Mouse (Mus musculus): ENCODE results near the gene Gm49391. TPM values are rescaled to one million over a fixed set of nuclear protein-coding genes. Genes with fewer than 3 reads are reported as not detected.
"Not testable (repeated sequence)": the region's sequence is repeated elsewhere in the genome, so short reads cannot be mapped to it uniquely, and the experiment has no call there.

The Gm49391 gene
- 2.8 and 3.1 TPM in 2 replicates for polyA plus RNA-seq (2015; fragmentation: Nextera tagmentation; extraction: Ambion mirVana)

DNA sequence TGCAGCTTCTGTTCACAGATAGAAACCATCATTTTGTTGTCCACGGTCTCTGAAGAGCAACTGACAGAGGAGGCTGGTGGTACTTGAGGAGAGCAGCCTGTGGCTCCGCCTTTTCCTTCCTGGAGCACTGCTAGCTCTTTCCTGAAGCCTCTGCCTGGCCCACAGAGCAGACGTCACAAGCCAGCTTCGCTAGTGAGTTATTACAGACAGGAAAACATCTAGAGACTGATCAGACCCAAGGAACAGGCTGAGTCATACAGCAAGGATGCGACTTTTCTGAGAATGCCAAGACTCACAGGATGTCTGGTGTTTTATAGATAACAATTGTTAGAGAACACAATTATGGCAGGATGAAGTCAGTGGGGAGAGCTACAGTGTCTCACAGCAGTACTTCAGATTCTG lies at the start of gene Gm49391, which contains the start of gene Ctla2a:
Gene Gm49391 (minus strand): TSS at position 72 of the 402 bp plus-strand sequence.
Gene Ctla2a (minus strand): TSS at position 126 of the 402 bp plus-strand sequence.
- no peaks in the 10 kb centered on the region for H3K36me3 ChIP-seq
- no peaks in the 10 kb centered on the region for H3K9me3 ChIP-seq
- H3K4me3 ChIP-seq (replicated peaks): no peak within 1 kb of the TSS
- WGBS: 52% methylated on average over 5 of the region's 5 CpGs
- H3K27me3 ChIP-seq (replicated peaks): no peaks in the 10 kb centered on the region
- H3K4me1 ChIP-seq: no peaks in the 10 kb centered on the region
- no peak; the same call in 1 of the 2 replicates for ATAC-seq (ENCODE audit: insufficient read depth, low FRiP score, low read depth)
- no peak within 1 kb of the TSS for H3K4me2 ChIP-seq
- H3K27ac ChIP-seq: no peak within 1 kb of the TSS
- H3K9ac ChIP-seq: no peak within 1 kb of the TSS

DNA sequence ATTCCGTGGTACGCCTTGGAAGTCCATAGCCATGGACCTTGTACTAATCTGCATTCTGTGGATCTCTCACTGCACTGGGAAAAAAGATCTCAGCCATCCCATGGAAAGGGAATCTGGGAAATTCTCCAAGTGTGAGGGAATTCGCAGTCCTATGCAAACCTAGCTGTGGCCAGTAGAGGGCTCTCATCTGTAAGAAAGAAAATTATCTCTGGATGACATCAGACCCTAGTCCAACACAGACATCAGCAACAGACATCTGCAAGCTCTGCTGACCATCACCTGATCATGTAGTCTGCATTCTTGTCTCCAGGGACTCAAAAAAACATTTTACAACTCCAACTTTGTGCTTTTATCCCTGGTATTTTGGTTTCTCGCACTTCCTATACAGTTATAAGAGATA lies 35.9 kb upstream of the Gm49391 start:
- H3K36me3 ChIP-seq; H3K9me3 ChIP-seq; H3K4me2 ChIP-seq; H3K9ac ChIP-seq; H3K27me3 ChIP-seq (replicated peaks); H3K27ac ChIP-seq; H3K4me3 ChIP-seq (replicated peaks); H3K4me1 ChIP-seq; ATAC-seq (ENCODE audit: insufficient read depth, low FRiP score, low read depth): not testable (repeated sequence)
- WGBS: 70% methylated on average over 4 of the region's 4 CpGs

DNA sequence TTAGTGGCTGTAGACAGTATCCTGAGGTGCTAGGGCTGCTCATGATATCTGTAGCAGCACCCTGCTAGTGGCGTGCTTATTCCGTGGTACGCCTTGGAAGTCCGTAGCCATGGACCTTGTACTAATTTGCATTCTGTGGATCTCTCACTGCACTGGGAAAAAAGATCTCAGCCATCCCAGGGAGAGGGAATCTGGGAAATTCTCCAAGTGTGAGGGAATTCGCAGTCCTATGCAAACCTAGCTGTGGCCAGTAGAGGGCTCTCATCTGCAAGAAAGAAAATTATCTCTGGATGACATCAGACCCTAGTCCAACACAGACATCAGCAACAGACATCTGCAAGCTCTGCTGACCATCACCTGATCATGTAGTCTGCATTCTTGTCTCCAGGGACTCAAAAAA lies 27.6 kb upstream of the Gm49391 start:
- WGBS: 30% methylated on average over 5 of the region's 5 CpGs
- not testable (repeated sequence) for H3K4me1 ChIP-seq; H3K36me3 ChIP-seq; H3K9ac ChIP-seq; H3K27ac ChIP-seq; H3K9me3 ChIP-seq; H3K27me3 ChIP-seq (replicated peaks); ATAC-seq (ENCODE audit: insufficient read depth, low FRiP score, low read depth); H3K4me3 ChIP-seq (replicated peaks); H3K4me2 ChIP-seq

DNA sequence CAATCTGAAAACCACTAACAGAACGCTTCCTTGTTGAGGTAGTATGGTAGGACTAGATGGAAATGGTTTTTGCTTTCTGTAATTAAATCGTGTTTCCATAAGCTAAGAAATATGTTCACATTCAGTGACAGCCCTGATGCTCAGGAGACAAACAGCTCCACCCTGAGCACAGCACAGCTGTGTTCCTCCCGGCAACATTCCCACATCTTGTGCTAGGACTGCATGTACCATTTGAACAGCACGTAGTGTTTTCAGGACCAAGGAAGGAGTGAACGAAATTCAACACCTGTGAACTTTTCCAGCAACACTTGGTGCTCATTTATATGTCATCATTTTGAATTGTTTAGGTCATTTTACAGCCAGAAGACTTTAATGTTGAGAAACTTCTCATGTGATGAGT lies 25.3 kb upstream of the Gm49391 start:
- no peak overlapping the region for H3K4me2 ChIP-seq
- H3K36me3 ChIP-seq: no peaks in the 10 kb centered on the region
- no peak overlapping the region for H3K27ac ChIP-seq
- no peak for ATAC-seq (ENCODE audit: insufficient read depth, low FRiP score, low read depth)
- no peaks in the 10 kb centered on the region for H3K4me1 ChIP-seq
- 62% methylated on average over 5 of the region's 5 CpGs for WGBS
- no peak overlapping the region for H3K9ac ChIP-seq
- no peak overlapping the region for H3K4me3 ChIP-seq (replicated peaks)
- H3K27me3 ChIP-seq (replicated peaks): no peaks in the 10 kb centered on the region
- H3K9me3 ChIP-seq: no peaks in the 10 kb centered on the region

DNA sequence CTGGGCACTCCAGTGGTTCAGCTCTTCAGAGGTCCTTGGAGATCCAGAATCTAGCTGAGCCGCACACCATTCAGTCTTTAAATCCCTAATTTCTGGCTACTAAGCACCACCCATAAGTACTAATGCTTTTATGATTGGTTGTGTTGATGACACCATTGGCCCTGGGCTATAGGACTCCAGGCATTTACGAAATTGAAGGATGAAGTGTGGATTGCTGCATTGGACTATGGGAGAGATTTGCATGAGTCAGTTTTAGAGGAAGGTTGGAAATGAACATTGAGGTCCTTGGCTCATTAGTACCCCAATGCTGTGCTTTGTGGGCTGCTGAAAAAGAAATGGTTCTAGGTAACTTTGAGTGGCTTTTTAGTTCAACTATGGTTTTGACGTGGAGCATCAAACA lies 5.5 kb upstream of the Gm49391 start, which contains the start of gene Tpbpa:
Gene Tpbpa (minus strand): TSS at position 101 of the 400 bp plus-strand sequence.
- 76% methylated on average over 3 of the region's 3 CpGs for WGBS
- H3K9me3 ChIP-seq; H3K4me2 ChIP-seq; H3K27ac ChIP-seq; ATAC-seq (ENCODE audit: insufficient read depth, low FRiP score, low read depth); H3K9ac ChIP-seq; H3K27me3 ChIP-seq (replicated peaks); H3K4me1 ChIP-seq; H3K36me3 ChIP-seq; H3K4me3 ChIP-seq (replicated peaks): not testable (repeated sequence)

DNA sequence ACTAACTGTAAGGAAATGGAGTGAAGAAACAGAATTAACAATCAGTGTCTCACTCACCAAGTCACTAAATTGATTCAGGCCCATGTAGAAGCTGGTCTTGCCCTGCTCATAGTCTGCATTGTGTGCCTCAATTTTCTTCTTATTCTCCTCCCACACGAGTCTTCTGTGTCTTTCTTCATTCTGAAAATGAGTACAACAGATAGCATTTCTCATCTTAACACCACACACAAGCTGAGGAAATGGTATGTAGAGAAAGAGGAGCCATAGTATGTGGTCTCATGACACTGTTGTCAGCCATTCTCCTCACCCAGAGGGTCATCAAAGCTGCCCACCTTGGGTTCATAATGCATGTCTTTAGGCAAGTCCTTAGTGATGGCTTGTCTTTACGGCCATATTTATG lies 881 bp downstream of the Gm49391 start, which contains the start of gene Gm49393:
Gene Gm49393 (minus strand): TSS at position 101 of the 400 bp plus-strand sequence.
- 62% methylated on average over 2 of the region's 2 CpGs for WGBS
- H3K36me3 ChIP-seq; ATAC-seq (ENCODE audit: insufficient read depth, low FRiP score, low read depth); H3K27me3 ChIP-seq (replicated peaks); H3K9ac ChIP-seq; H3K4me2 ChIP-seq; H3K9me3 ChIP-seq; H3K4me3 ChIP-seq (replicated peaks); H3K27ac ChIP-seq; H3K4me1 ChIP-seq: not testable (repeated sequence)

DNA sequence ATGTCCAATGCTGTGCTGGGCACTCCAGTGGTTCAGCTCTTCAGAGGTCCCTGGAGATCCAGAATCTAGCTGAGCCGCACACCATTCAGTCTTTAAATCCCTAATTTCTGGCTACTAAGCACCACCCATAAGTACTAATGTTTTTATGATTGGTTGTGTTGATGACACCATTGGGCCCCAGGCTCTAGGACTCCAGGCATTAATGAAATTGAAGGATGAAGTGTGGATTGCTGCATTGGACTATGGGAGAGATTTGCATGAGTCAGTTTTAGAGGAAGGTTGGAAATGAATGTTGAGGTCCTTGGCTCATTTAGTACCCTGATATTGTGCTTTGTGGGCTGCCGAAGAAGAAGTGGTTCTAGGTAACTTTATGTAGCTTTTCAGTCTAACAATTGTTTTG lies 31.6 kb downstream of the Gm49391 start, which contains the start of gene Tpbpb:
Gene Tpbpb (minus strand): TSS at position 101 of the 400 bp plus-strand sequence.
- not testable (repeated sequence) for H3K4me2 ChIP-seq; H3K4me1 ChIP-seq; H3K4me3 ChIP-seq (replicated peaks); ATAC-seq (ENCODE audit: insufficient read depth, low FRiP score, low read depth); H3K9ac ChIP-seq; H3K9me3 ChIP-seq; H3K27me3 ChIP-seq (replicated peaks); H3K27ac ChIP-seq; H3K36me3 ChIP-seq
- 79% methylated on average over 2 of the region's 2 CpGs for WGBS

DNA sequence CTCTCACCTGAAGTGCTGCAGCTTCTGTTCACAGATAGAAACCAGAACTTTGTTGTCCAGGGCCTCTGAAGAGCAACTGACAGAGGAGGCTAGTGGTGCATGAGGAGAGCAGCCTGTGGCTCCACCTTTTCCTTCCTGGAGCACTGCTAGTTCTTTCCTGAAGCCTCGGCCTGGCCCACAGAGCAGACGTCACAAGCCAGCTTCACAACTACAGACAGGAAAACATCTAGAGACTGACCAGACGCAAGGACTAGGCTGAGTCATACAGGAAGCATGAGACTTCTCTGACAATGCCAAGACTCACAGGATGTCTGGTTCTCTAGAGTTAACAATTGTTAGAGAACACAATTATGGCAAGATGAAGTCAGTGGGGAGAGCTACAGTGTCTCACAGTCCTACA lies 39.0 kb downstream of the Gm49391 start, which contains the start of gene Ctla2b:
Gene Ctla2b (minus strand): TSS at position 120 of the 400 bp plus-strand sequence.
- Histone ChIP-seq H3K9ac (no peak within 1 kb of the TSS), H3K9me3 (no peaks in the 10 kb centered on the region), H3K27ac (no peak within 1 kb of the TSS), H3K4me1 (no peaks in the 10 kb centered on the region), H3K36me3 (no peaks in the 10 kb centered on the region), H3K4me3 (replicated peaks) (no peak within 1 kb of the TSS), H3K27me3 (replicated peaks) (no peaks in the 10 kb centered on the region), H3K4me2 (no peak within 1 kb of the TSS)
- 0 out of 2 replicates have a peak, but pooled peaks have one; percentile 27 for ATAC-seq (ENCODE audit: insufficient read depth, low FRiP score, low read depth)
- 56% methylated on average over 3 of the region's 3 CpGs for WGBS

DNA sequence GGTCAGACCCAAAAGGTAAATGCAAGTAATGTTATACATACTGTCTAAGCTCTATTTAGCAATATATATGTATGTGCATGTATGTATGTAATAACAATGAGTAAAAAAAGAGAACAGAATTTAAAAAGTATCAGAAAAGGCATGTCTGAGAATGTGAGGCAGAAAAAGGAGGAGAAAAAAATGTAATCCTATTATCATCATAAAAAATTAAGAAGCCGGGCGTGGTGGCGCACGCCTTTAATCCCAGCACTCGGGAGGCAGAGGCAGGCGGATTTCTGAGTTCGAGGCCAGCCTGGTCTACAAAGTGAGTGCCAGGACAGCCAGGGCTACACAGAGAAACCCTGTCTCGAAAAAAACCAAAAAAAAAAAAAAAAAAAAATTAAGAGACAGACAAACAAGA lies 39.6 kb downstream of the Gm49391 start, which contains the start of gene Gm49392:
Gene Gm49392 (minus strand): TSS at position 101 of the 400 bp plus-strand sequence.
- H3K4me2 ChIP-seq; H3K9me3 ChIP-seq; H3K27me3 ChIP-seq (replicated peaks); H3K9ac ChIP-seq; H3K36me3 ChIP-seq; H3K4me1 ChIP-seq; H3K27ac ChIP-seq; ATAC-seq (ENCODE audit: insufficient read depth, low FRiP score, low read depth); H3K4me3 ChIP-seq (replicated peaks): not testable (repeated sequence)
- 81% methylated on average over 8 of the region's 8 CpGs for WGBS

DNA sequence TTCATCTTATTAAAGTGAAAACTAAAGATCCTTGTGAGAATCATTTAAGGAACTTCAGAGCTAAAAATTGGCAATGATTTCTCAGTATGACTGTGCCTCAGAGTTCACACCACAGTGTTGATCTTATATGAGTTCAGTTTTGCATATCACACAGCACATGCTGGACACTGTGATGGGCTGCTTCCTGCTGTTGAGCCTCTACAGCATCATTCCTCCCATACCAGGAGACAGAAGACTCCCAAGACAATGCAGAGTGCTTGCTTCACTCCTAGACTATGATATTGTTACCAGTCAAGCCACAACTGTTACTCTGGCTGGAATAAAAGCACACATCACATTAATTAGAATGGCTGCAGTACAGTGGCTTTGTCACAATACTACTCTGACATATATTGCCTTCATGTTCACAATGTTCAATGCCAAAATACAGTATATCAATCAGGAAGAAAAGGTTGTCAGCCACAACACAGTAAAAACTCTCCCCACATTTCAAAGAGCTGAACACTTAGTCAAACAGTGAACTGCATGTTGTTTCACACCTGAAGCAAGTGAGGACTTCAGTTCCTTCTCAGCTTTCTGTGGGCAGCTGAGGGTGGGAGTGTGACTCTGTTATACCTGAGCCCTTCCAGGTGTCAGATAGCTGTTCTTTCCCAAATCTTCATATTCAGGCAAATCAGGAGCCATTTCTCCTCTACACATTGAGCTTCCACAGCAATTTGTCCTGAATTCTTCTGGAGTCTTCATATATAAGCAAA lies 40.8 kb downstream of the Gm49391 start:
- no peaks in the 10 kb centered on the region for H3K9me3 ChIP-seq
- no peak overlapping the region for H3K4me2 ChIP-seq
- H3K4me3 ChIP-seq (replicated peaks): no peak overlapping the region
- H3K27me3 ChIP-seq (replicated peaks): no peaks in the 10 kb centered on the region
- H3K9ac ChIP-seq: no peak overlapping the region
- H3K4me1 ChIP-seq: no peaks in the 10 kb centered on the region
- no peaks in the 10 kb centered on the region for H3K36me3 ChIP-seq
- ATAC-seq (ENCODE audit: insufficient read depth, low FRiP score, low read depth): no peak
- H3K27ac ChIP-seq: no peak overlapping the region

DNA sequence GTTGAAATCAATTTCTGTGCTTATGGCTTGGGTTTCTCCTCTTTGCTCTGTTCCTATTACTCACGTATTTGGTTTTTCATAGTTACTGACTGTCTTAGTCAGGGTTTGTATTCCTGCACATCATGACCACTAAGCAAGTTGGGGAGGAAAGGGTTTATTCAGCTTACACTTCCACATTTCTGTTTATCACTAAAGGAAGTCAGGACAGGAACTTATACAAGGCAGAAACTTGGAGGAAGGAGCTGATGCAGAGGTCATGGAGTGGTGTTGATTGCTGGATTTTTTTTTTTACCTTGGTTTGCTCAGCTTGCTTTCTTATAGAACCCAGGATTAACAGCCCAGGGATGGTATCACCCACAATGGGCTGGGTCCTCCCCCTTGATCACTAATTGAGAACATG lies 44.1 kb downstream of the Gm49391 start:
- Histone ChIP-seq H3K27ac (no peak overlapping the region), H3K27me3 (replicated peaks) (no peaks in the 10 kb centered on the region), H3K9me3 (no peaks in the 10 kb centered on the region), H3K4me2 (no peak overlapping the region), H3K9ac (no peak overlapping the region), H3K4me1 (no peaks in the 10 kb centered on the region), H3K36me3 (no peaks in the 10 kb centered on the region), H3K4me3 (replicated peaks) (no peak overlapping the region)
- ATAC-seq (ENCODE audit: insufficient read depth, low FRiP score, low read depth): no peak
- WGBS: 87% methylated on average over 1 of the region's 1 CpGs

DNA sequence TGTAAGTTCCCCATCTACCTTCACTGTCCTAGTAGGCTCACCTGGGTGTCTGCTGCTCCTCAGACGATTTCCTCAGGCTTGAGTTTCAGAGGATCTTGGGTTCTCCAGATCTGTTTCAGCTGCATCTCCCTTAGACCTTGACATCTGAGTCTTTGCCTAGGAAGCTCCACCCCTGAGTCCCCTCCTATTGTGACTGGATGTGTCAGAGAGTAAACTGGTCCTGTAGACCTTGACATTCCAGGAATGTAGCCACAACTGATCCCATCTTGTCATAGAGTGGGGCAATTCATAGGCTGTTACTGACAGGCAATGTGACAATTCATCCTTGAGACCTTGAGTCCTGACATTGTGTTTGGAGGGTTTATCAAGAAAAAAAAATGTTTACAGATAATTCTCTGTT lies 72.1 kb downstream of the Gm49391 start, which contains the start of gene 4930486L24Rik:
Gene 4930486L24Rik (minus strand): TSS at position 195 of the 400 bp plus-strand sequence.
- Histone ChIP-seq H3K27me3 (replicated peaks) (no peaks in the 10 kb centered on the region), H3K4me3 (replicated peaks) (no peak within 1 kb of the TSS), H3K4me2 (no peak within 1 kb of the TSS), H3K36me3 (no peaks in the 10 kb centered on the region), H3K9me3 (no peaks in the 10 kb centered on the region), H3K27ac (no peak within 1 kb of the TSS), H3K4me1 (no peaks in the 10 kb centered on the region), H3K9ac (no peak within 1 kb of the TSS)
- 53% methylated on average over 1 of the region's 1 CpGs for WGBS
- ATAC-seq (ENCODE audit: insufficient read depth, low FRiP score, low read depth): no peak
